Mouse (Mus musculus): Measurements from ENCODE around the gene Cops7b. TPM values are rescaled to one million over a fixed set of nuclear protein-coding genes. Genes with fewer than 3 reads are reported as not detected.
A peak's percentile ranks its signal among the peaks of the same experiment; 100 is the strongest.

Cops7b gene
- polyA plus RNA-seq, 1 experiment from 2014 or later: 35.2 TPM

DNA sequence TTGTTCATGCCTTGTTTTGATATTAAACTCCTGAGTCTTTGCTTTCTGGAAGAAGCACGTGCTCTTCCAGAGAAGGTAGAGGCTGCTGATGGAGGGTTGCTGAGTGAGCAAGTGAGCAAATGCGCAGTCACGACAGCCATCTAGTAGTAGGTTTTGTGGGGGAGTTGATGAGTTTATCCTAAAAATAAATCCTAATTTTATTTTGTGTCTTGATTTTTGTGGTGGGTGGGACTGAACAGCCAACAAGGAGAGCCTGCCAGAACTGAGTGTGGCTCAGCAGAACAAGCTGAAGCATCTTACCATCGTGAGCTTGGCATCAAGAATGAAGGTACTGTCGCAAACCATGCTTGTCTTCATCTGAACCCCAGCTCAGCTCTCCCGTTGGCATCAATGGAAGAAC, 13.8 kb downstream of the Cops7b start:
- no peak for DNase-seq (ENCODE audit: low spot score)

GRCm38 (mm10) chr1:86598516-86598915, 15.8 kb downstream of the Cops7b start:
- DNase-seq (ENCODE audit: low spot score): peak; percentile 51

- no peak for DNase-seq (ENCODE audit: low spot score)
Observed at GRCm38 (mm10) chr1:86600117-86600516, 17.4 kb downstream of the Cops7b start.

DNA sequence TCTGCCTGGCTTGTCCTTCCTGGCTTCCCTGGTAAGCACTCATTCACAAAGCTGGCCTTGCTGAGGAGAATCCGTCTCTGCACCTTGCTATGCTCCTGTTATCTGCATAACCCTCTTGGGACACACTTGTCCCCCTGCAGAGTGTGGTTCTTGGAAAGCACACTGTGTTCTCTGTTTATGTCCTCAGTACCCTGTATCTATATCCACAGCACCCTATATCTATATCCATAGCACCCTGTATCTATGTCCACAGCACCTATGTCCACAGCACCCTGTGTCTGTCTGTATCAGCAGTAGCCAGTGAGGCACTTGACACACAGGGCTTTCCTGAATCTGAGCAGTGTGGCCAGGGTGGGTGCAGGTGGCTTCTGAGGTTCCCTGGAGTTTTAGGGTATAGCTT, 28.2 kb downstream of the Cops7b start:
- no peak for DNase-seq (ENCODE audit: low spot score)

- DNase-seq (ENCODE audit: low spot score): no peak
Observed at GRCm38 (mm10) chr1:86612081-86612480, 29.4 kb downstream of the Cops7b start.

DNA sequence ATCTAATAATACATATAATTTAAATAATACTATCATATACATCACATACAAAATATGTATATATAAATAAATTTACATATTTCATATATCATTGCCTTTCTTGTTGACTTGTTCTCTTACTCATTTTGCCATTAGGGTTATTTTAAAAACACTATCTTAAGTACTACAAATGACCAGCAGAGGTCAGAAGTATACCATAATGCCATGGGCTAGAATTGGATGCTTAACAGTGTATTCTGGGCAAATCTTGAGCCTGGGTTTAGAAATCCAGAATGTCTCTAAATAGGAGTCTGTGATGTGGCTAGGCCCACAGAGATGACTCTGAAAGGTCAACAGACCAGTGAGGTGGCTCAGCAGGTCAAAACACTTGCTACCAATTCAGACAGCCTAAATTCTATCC, 31.6 kb downstream of the Cops7b start:
- DNase-seq (ENCODE audit: low spot score): peak; percentile 8

DNA sequence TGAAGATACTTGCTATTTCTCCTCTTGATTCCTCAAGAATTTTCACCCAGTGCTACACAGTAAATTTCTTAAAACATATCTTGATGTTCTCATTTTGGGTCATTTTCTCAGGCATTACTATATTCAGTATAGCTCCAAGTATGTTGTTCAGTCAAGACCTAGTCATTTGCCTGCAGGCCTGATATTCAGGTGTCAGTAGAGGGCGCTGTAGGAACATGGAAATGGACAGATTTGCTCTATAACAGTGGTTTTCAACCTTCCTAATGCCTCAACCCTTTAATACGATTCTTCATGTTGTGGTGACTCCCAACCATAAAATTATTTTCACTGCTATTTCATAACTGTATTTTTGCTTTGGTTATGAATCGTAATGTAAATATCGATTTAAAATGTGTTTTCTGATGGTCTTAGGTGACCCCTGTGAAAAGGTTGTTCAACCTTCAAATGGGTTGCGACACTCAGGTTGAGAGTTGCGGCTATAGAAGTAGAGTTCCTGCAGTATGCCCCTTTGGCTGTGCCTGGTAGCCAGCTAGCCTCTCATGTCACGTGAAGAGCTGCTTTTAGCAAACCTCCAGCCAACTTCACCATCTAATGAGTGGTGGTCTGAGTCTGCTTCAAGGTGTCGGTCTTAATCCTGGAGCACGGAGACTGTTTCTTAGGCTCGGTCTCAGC, 35.9 kb downstream of the Cops7b start:
- peak; percentile 62 for DNase-seq (ENCODE audit: low spot score)

- no peak for DNase-seq (ENCODE audit: low spot score)
Observed at GRCm38 (mm10) chr1:86622296-86622695, 39.6 kb downstream of the Cops7b start.

GRCm38 (mm10) chr1:86623001-86624000, 40.6 kb downstream of the Cops7b start:
- no peak for DNase-seq (ENCODE audit: low spot score)

GRCm38 (mm10) chr1:86628270-86628669, 45.6 kb downstream of the Cops7b start:
- DNase-seq (ENCODE audit: low spot score): no peak

DNA sequence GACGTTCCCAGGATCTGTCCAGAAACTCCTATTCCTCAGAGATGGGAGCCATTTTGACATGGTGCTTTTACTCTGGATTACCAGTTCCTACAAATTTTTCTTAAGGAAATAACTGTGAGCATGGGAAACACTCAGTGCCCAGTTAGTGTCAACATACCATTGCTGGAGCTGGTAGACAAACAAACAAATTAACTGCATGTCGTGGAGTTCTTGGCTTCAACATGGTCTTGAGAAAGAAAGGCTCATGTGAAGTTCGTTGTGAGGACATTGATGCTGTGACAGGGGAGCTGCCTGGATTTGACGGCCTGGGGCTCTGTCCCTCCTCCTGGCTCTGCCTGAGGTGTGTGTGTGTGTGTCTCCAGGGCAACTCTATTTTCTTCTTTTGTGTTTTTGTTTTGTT, 47.2 kb downstream of the Cops7b start:
- no peak for DNase-seq (ENCODE audit: low spot score)

DNA sequence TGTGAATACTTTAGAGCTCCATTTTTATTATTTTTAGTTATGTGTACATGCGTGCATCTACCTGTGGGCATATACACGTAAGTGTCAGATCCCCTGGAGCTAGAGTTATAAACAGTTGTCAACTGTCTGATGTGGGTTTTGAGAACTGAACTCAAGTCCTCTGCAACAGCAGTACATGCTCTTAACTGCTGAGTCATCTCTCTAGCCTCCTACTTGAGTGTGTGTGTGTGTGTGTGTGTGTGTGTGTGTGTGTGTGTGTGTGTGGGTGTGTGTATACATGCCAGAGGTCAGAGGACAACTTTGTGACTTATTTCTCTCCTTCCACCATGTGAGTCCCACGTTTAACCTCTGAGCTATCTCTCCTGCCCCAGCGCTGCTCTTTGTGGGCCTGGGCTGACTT, 47.8 kb downstream of the Cops7b start:
- no peak for DNase-seq (ENCODE audit: low spot score)

DNA sequence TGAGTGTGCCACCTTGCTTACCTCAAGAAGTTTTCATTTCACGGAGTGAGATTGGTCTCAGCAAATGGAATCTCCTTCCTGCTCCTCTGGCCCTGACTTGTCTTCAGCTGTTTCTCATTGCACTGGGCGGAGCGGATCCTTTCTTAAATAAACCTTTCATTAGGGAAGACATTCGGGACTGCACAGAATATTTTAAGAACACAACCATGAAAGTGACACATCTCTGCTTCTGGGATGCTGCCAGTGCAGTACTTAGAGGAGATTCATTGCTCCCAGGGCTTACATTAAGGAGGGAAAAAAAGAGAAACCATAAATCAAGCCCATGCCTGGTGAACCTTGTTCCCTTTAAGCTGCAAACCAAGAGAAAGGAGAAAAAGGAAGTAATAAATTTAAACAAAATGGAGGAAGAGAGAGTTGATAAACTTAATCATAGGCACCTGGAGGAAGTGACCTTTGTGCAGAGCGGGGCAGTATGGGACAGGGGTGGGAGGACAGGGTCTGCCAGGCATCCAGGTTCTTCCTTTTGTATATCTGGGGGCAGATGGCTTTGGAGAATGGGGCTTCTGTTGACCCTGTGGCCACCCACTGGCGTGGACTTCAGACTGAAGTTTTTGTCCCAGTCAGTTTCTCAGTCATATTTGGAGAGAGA, 50.2 kb downstream of the Cops7b start:
- no peak for DNase-seq (ENCODE audit: low spot score)

GRCm38 (mm10) chr1:86633434-86633833, 50.7 kb downstream of the Cops7b start:
- no peak for DNase-seq (ENCODE audit: low spot score)

DNA sequence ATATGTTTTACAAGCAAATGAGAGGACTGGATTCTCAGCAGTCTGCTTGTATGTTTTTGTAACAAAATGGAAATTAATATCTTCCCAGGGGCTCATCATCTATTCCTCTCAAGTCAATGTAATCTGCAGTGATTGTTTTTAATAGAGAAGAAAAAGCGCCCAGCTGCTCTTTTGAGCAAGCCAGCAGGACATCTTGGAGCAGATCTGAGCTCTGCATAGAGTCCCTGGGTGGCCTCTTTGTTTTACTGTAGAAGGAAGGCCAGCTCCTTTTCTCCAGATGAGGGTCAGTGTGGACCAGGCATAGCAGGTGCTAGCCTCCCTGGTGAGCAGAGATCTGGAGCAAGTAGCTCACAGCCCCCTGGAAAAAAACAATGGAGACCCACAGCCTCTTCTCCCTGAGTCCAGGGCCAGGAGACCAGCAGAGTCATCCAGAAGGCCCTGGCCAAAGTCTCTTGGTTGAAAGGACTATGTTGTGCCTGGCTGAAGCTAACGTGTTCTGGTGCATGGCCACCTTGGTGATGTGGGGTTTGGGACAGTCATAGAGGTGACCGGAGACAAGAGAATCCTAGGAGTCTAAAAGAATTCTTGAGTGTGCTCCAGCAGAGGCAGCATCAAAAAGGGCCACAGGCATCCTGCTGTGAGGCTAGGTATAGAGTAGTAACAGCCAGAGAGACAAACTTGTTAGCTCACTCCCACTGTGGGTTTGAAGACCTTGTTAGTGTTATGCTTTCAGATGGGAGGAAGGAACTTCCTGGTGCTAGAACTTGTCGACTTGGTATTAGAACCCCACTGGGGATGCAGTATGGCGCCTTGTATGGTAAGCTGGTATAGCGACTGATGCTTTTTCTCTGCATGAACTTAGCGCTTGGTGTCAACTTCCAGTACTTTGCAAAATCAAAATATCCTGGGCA, 51.4 kb downstream of the Cops7b start:
- DNase-seq (ENCODE audit: low spot score): no peak

DNA sequence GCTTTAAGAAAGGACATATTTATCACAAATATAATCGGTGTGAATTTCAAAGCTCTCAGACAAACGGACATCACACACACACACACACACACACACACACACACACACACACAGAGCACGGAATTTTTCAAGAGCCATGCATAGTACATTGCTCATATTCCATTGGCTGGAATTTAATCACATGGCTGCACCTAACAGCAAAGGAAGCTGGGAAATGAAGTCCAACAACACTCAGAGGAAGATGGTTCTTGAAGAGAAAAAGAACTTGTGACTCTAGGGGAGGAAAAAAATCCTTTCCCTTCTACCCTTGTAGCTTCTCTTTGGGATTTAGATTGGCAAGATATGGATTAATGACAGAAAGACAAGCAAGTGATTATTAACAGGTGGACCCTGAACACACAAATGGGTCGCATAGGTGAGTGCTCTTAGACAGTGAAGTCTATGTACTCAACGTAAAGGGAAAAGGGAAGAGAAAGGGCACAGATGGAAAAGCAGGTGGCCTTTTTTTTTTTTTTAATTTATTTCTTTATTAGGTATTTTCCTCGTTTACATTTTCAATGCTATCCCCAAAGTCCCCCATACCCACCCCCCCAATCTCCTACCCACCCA, 52.2 kb downstream of the Cops7b start:
- DNase-seq (ENCODE audit: low spot score): no peak

DNA sequence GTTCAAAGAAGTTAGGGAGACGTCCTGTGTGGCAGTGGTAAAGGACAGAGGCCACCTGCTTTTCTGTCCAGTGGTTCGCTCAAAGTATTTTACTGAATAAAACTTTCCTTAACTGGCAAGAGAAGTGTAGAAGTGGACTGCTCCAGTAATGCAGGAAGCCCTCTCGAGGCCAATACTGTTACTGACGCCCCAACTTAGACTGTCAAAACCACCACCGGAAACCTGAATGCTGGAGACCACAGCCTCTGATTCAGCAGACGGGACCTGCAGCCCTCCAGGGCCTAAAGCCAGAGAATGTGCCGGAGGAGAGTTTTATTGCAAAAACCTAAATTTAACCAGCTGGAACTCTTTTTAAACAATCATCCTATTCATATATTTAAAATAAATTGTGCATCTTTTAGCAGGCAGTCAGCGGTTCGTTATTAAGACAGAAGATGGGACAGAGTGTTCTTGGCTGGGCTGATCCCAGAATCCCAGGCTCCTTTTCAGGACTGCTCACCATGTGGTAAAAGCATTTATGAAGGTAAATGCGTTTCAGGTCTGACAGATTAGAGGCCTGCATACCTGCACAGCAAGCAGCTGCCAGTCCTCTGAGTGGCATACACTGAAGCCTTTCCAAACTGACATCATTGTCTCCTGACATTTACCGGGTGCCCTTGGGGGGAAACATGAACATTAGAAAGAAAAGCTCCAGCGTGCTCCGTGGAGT, 60.6 kb downstream of the Cops7b start:
- DNase-seq (ENCODE audit: low spot score): peak; percentile 62

DNA sequence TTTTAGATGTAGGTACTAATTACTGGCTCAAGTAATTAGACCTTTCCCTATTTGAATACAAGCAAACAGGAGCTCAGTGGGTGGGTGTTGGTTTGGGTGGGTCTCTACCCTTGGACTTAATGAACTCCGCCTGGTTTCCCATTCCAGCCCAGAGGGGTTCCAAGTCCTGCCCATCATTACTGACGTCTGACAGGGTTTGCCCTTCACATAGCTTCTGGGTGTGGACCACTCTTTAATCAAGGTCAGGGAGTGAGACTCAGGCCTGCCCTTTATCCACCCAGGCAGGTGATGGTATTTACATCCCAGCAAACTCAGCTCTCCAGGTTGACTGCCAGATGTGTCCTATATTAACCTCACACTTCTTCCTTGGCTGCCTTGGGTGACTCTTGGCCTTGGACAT, 64.8 kb downstream of the Cops7b start:
- DNase-seq (ENCODE audit: low spot score): no peak

DNA sequence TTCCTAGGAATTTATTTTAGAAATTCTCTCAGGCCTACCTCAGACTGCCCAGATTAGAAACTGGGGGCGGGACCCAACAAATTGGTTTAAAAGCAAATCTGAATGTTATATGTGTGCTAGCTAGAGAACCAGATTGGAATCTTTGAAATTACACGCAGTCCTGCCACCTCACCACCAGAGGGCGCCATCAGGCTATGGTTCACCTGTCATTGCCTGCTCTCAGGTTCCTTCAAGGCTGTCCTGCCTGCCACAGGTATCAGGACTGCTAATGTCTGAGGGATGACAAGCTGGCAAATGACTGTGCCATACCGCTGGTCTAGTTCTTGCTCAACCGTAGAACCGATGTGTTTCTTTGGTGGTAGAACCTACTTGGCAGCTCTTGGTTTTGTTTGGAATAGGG, 67.6 kb downstream of the Cops7b start:
- DNase-seq (ENCODE audit: low spot score): peak; percentile 57

DNA sequence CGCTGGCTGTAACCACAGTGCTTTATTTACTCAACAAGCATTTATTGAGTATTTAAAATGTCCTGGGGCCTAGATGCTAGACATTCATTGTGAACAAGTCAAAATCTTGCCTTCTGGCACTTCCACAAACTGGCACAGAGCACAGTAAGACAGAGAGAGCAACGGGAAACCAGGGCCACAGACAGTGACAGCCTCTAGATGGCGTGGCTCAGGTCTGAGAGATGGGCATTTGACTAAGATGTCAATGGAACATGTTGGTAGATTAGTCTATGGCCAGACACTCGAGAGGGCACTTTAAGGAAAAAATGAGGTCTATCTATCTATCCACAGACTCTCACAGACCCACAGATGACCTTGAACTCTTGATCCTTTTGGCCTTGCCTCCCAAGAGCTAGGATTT, 70.0 kb downstream of the Cops7b start:
- no peak for DNase-seq (ENCODE audit: low spot score)

Measured in thymus, postnatal 0 days (tissue).